Mouse (Mus musculus): ENCODE results near the gene Rnf157. TPM values are rescaled to one million over a fixed set of nuclear protein-coding genes. Genes with fewer than 3 reads are reported as not detected.

Gene Rnf157
- polyA plus RNA-seq, 1 experiment from 2014 or later = 75.5 TPM

DNA sequence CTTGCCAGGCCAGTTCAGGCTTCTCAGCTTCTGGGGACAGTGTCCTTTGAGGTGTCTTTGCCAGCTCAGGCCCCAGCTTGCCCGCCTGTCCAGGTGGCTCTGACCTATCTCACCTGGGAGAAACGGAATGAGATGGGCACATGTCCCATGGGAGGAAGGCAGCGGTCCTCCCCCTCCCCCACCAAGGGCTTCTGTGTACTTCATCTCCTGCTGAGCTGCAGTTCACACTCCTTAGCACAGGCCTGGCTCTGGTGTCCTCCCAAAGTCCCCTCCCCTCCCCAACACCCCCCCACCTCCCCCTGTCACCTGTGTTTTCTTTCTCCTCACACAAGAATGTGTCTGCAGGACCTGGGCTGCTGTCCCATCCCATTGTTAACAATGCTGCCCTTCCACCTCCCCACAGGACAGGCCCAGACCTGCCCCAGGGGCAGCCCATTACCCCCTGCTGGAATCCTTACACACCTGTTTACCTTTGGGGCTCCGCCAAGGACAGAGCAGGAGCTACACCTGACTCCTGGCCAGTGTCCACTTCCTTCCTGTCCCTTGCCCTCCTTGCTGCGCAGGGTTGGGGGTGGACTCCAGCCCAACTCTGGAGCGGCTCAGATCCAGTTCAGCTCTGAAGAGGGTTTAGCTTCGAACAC is 85.7 kb downstream of the Rnf157 start:
- 70% methylated on average over 7 of the region's 7 CpGs for WGBS
- H3K27me3 ChIP-seq (ENCODE audit: control insufficient read depth, insufficient read depth, low read length) = no peaks in the 10 kb centered on the region

DNA sequence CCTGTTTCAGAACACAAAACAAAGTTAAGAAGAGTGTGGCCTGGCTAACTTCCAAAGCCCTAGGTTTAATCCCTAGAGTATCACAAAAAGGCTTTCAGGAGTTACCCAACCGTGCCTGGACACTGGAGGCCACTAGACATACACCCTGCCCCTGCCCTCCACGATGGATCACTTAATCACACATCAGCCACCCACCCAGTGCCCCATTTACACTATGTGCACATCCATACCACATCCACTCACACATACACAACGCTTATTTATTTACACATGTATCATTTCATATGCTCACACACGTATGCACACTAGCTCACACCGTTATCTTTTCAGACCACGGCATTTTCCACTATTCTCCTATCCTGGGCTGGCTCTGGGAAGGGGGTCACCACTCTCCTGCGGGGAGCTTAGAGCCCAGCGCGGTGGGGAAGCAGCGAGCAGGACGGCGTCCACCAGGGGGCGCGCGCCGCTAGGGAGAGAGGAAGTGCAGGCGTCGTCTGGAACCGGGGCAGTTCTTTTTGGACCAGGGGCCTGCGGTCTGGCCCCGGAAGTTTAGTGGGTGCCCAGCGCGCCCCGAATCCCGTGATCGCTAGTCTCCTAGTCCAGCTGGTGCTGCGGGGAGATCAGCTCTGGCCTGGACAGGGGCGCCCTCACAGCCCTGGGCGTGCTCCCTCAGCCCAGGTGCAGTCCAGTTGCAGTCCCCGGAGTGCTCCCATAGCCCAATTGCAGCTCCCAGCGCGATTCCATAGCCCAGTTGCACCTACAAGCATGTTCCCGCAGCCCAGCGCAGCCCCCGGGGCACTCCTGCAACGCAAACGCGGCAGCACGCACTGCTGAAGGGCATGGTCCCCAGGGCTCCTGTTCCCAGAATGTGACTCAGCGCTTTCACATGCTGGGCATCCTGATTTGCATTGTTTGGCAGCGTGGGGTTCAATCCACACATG is 93.8 kb downstream of the Rnf157 start:
- peak overlapping the region; percentile 59 for H3K9ac ChIP-seq
- ATAC-seq (ENCODE audit: low FRiP score) (peak; percentile 79), DNase-seq (ENCODE audit: low spot score) (peak; percentile 83)
- no peak overlapping the region for H3K27ac ChIP-seq
- no peaks in the 10 kb centered on the region for H3K9me3 ChIP-seq (ENCODE audit: control insufficient read depth, low read length)
- H3K27me3 ChIP-seq (ENCODE audit: control insufficient read depth, insufficient read depth, low read length) = no peaks in the 10 kb centered on the region
- WGBS = under 1% methylated on average over 41 of the region's 41 CpGs
- H3K36me3 ChIP-seq (replicated peaks; ENCODE audit: control insufficient read depth, insufficient read depth) = no peaks in the 10 kb centered on the region
- peaks cover 4% of the 10 kb centered on the region for H3K4me1 ChIP-seq (replicated peaks; ENCODE audit: control insufficient read depth, insufficient read depth, low read length)
- peak overlapping the region; percentile 95 for H3K4me2 ChIP-seq (replicated peaks)
- H3K4me3 ChIP-seq (replicated peaks; ENCODE audit: low read length) = peak overlapping the region; percentile 35

More for the DNA sequence above, 85.7 kb downstream of the Rnf157 start:
- H3K36me3 ChIP-seq (replicated peaks; ENCODE audit: control insufficient read depth, insufficient read depth) = no peaks in the 10 kb centered on the region
- peaks cover 23% of the 10 kb centered on the region for H3K4me1 ChIP-seq (replicated peaks; ENCODE audit: control insufficient read depth, insufficient read depth, low read length)
- no peak for ATAC-seq (ENCODE audit: low FRiP score)
- no peak overlapping the region for H3K9ac ChIP-seq
- H3K9me3 ChIP-seq (ENCODE audit: control insufficient read depth, low read length) = no peaks in the 10 kb centered on the region
- no peak for DNase-seq (ENCODE audit: low spot score)
- no peak overlapping the region for H3K4me3 ChIP-seq (replicated peaks; ENCODE audit: low read length)
- H3K27ac ChIP-seq = no peak overlapping the region
- H3K4me2 ChIP-seq (replicated peaks) = no peak overlapping the region

DNA sequence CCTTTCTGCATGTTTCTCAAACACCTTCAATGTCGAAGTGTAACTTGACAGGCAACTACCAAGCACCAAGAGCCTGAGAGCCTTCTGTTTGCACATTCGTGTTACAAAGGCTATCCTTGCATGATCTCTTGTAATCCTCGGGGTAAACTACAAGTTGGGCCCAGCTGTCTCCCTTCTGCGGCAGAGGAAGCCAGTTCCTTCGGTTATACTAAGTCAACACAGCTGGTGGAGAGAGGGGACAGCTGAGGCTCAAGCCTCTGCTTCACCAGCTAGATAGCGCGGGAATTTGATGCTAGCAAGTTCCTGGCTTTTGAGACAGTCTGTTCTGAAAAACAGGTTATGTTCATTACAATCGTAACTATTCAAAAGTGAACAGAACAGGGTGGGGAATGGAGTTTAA is 100.5 kb downstream of the Rnf157 start:
- WGBS = 66% methylated on average over 8 of the region's 8 CpGs
- Histone ChIP-seq H3K27me3 (ENCODE audit: control insufficient read depth, insufficient read depth, low read length) (no peaks in the 10 kb centered on the region), H3K4me1 (replicated peaks; ENCODE audit: control insufficient read depth, insufficient read depth, low read length) (no peaks in the 10 kb centered on the region), H3K4me2 (replicated peaks) (no peak overlapping the region), H3K9ac (no peak overlapping the region), H3K9me3 (ENCODE audit: control insufficient read depth, low read length) (no peaks in the 10 kb centered on the region), H3K36me3 (replicated peaks; ENCODE audit: control insufficient read depth, insufficient read depth) (no peaks in the 10 kb centered on the region), H3K4me3 (replicated peaks; ENCODE audit: low read length) (no peak overlapping the region), H3K27ac (no peak overlapping the region)
- DNase-seq (ENCODE audit: low spot score) = no peak
- no peak for ATAC-seq (ENCODE audit: low FRiP score)

DNA sequence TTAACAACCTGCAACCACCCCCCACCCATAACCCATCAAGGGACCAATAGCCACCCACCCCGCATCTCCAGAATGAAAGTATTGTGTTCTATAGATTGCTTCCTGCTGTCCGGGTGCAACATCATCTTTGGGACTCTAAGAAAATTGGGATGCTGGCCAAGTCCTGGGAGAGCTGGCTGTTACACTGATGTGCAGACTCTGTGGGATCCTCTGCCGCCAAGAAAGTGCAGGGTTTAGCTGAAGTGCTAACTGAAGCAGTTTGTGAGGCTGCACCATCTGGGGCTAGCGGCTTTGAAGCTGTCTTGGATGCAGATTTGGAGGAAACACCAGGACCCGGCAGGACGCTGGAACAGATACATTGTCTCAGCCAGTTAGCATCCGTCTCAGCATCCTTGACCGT is 101.7 kb downstream of the Rnf157 start:
- WGBS = 47% methylated on average over 8 of the region's 8 CpGs
- DNase-seq (ENCODE audit: low spot score) (peak; percentile 46), ATAC-seq (ENCODE audit: low FRiP score) (no peak)
- H3K4me1 ChIP-seq (replicated peaks; ENCODE audit: control insufficient read depth, insufficient read depth, low read length) = no peaks in the 10 kb centered on the region
- H3K36me3 ChIP-seq (replicated peaks; ENCODE audit: control insufficient read depth, insufficient read depth) = no peaks in the 10 kb centered on the region
- H3K27ac ChIP-seq = peak overlapping the region; percentile 38; the same call in 1 of the 2 replicates
- H3K27me3 ChIP-seq (ENCODE audit: control insufficient read depth, insufficient read depth, low read length) = no peaks in the 10 kb centered on the region
- H3K9me3 ChIP-seq (ENCODE audit: control insufficient read depth, low read length) = no peaks in the 10 kb centered on the region
- no peak overlapping the region for H3K9ac ChIP-seq
- no peak overlapping the region for H3K4me3 ChIP-seq (replicated peaks; ENCODE audit: low read length)
- no peak overlapping the region for H3K4me2 ChIP-seq (replicated peaks)

DNA sequence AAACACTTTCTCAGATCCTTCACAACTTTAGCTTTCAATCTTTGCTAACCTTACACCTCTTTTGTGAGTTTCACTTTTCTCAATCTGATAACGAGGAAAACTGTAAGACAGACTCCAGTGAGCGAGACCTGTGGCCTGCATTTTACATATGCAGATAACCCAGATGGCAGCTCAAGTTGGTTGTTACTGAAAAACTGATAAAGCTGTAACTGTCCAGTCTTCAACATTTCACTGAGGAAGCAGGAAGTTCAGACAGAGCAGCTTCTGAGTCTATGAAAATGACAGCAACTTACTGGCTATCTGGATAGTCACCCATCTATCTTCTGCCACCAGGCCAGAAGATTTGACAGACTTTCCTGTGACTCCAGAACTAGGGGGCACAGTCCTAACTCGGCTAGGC is 103.2 kb downstream of the Rnf157 start:
- Histone ChIP-seq H3K9ac (no peak overlapping the region), H3K4me3 (replicated peaks; ENCODE audit: low read length) (no peak overlapping the region), H3K36me3 (replicated peaks; ENCODE audit: control insufficient read depth, insufficient read depth) (peaks cover 4% of the 10 kb centered on the region), H3K9me3 (ENCODE audit: control insufficient read depth, low read length) (no peaks in the 10 kb centered on the region), H3K27ac (no peak overlapping the region), H3K4me1 (replicated peaks; ENCODE audit: control insufficient read depth, insufficient read depth, low read length) (peaks cover 7% of the 10 kb centered on the region), H3K27me3 (ENCODE audit: control insufficient read depth, insufficient read depth, low read length) (no peaks in the 10 kb centered on the region), H3K4me2 (replicated peaks) (no peak overlapping the region)
- ATAC-seq (ENCODE audit: low FRiP score) (no peak), DNase-seq (ENCODE audit: low spot score) (no peak)
- WGBS = 85% methylated on average over 3 of the region's 3 CpGs

DNA sequence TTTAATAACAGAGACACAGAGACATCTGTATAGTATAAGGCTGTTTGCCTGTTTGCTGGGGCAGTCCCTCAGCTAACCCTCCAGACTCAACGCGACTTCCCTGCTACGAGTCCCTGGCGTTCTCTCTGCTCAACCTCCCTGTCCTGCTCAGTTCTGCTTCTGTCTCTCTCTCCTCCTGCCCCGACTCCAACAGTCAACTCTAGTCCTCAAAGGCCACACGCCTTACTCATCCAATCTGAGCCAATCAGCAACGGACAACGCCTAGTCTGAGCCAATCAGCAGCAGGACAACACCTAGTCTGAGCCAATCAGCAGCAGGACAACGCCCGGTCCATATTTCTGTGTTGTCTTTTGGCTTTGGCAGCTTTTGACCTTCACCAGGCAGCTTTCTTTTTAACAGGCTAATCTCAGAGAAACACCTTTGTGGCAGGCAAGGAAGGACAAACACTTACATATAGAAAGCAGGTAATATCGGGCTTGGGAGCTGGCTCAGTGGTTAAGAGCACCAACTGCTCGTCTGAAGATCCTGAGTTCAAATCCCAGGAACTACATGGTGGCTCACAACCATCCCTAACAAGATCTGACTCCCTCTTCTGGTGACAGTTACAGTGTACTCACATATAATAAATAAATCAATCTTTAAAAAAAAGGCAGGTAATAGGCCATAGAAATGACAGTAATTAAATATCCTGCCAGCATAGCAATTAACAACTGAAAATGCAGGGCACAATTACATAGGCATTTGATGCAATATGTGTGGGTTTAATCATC is 104.9 kb downstream of the Rnf157 start:
- no peak overlapping the region for H3K4me3 ChIP-seq (replicated peaks; ENCODE audit: low read length)
- no peak overlapping the region for H3K4me2 ChIP-seq (replicated peaks)
- no peak for ATAC-seq (ENCODE audit: low FRiP score)
- no peak overlapping the region for H3K9ac ChIP-seq
- no peaks in the 10 kb centered on the region for H3K27me3 ChIP-seq (ENCODE audit: control insufficient read depth, insufficient read depth, low read length)
- H3K4me1 ChIP-seq (replicated peaks; ENCODE audit: control insufficient read depth, insufficient read depth, low read length) = peaks cover 7% of the 10 kb centered on the region
- no peaks in the 10 kb centered on the region for H3K9me3 ChIP-seq (ENCODE audit: control insufficient read depth, low read length)
- 94% methylated on average over 12 of the region's 12 CpGs for WGBS
- no peak for DNase-seq (ENCODE audit: low spot score)
- no peak overlapping the region for H3K27ac ChIP-seq
- H3K36me3 ChIP-seq (replicated peaks; ENCODE audit: control insufficient read depth, insufficient read depth) = peaks cover 21% of the 10 kb centered on the region

DNA sequence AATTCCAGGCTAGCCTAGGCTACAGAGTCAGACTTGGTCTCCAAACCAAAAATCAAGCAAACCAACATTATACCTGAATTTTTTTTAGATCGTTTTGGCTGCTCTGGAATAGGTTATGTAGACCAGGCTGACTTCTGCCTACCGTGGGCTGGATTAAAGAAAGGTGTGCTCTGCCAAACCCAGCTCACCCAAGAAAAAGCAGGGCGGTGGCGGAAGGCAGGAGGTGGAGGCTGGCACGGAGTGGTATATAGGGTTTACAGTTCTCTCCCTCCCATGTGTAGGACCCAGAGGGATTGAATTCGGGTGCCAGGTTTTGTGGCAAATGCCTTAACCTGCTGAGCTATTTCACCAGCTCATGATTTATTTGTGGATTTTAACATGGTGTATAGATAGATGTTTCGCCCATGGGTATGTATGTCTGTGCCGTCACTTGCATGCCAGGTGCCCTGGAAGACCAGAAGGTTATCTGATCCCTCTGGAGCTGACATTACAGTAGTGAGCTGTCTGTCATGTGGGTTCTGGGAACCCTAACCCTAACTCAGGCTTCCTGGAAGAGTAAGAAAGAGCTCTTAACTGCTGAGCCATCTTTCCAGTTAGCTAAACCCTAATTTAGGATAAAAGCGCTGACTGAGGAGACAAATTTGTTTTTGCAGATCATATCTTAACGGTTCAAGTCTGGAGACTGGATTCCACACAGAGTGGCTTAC is 105.7 kb downstream of the Rnf157 start, which contains the start of gene Exoc7:
Gene Exoc7, minus strand, starts transcription at position 215 of the 707 bp plus-strand sequence.
- H3K4me2 ChIP-seq (replicated peaks) = peak within 1 kb of the TSS; percentile 72
- ATAC-seq (ENCODE audit: low FRiP score) = peak; percentile 35
- 86% methylated on average over 10 of the region's 10 CpGs for WGBS
- H3K4me1 ChIP-seq (replicated peaks; ENCODE audit: control insufficient read depth, insufficient read depth, low read length) = peaks cover 7% of the 10 kb centered on the region
- H3K9me3 ChIP-seq (ENCODE audit: control insufficient read depth, low read length) = no peaks in the 10 kb centered on the region
- DNase-seq (ENCODE audit: low spot score) = no peak
- peak within 1 kb of the TSS; percentile 60 for H3K4me3 ChIP-seq (replicated peaks; ENCODE audit: low read length)
- peak within 1 kb of the TSS; percentile 66 for H3K9ac ChIP-seq
- H3K36me3 ChIP-seq (replicated peaks; ENCODE audit: control insufficient read depth, insufficient read depth) = peaks cover 28% of the 10 kb centered on the region
- peak within 1 kb of the TSS; percentile 34; the same call in 1 of the 2 replicates for H3K27ac ChIP-seq
- no peaks in the 10 kb centered on the region for H3K27me3 ChIP-seq (ENCODE audit: control insufficient read depth, insufficient read depth, low read length)

DNA sequence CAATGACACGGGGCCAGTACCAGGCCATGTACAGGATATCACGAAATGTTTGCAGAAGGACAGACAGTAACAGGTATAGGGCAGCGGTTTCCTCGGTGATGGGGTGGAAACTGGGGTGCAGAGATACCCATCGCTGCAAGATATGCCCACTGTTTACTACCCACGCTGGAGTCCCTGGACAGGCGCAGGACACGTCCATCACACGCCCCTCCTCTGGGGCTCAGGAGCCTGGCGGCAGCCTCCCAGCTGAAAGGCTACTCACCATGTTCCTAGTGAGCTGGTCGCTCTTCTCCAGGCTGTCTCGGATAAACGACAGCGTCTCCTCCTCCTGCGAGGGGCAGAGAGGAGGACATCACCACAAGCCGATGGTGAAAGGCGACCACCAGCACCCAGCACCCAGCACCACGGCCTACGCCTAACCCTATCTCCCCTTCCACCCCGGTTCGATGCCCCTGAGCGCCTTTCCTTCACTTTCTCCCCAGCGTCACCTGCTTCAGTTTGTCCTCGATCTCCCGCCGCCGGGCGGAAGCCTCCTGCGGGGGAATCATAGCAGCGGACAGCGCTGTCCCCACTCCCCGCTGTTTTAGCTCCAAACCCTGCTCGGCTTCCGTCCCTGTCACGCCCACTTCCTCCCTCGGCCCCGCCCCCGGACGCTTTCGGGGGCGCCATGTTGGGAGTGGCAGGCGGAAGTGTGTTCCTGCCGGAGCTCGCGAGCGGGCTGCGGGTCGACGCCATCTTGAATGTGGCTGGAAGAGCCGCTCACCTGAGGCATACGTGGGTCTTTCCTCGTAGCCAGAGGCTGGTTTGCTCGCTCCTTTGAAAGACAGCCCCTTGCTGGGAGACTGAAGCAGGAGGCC is 106.5 kb downstream of the Rnf157 start:
- peak; percentile 95 for DNase-seq (ENCODE audit: low spot score)
- Histone ChIP-seq H3K4me2 (replicated peaks) (peak overlapping the region; percentile 72), H3K27me3 (ENCODE audit: control insufficient read depth, insufficient read depth, low read length) (no peaks in the 10 kb centered on the region), H3K36me3 (replicated peaks; ENCODE audit: control insufficient read depth, insufficient read depth) (peaks cover 37% of the 10 kb centered on the region), H3K9ac (peak overlapping the region; percentile 66), H3K4me1 (replicated peaks; ENCODE audit: control insufficient read depth, insufficient read depth, low read length) (peaks cover 7% of the 10 kb centered on the region), H3K9me3 (ENCODE audit: control insufficient read depth, low read length) (no peaks in the 10 kb centered on the region), H3K27ac (peak overlapping the region; percentile 34; the same call in 1 of the 2 replicates), H3K4me3 (replicated peaks; ENCODE audit: low read length) (peak overlapping the region; percentile 60)
- peak; percentile 92 for ATAC-seq (ENCODE audit: low FRiP score)
- 2% methylated on average over 53 of the region's 53 CpGs for WGBS

Measured in hindbrain, embryonic 14.5 days (tissue).